Mouse (Mus musculus): ENCODE results near the gene Steap1. TPM values are rescaled to one million over a fixed set of nuclear protein-coding genes. Genes with fewer than 3 reads are reported as not detected.

Gene Steap1
- 4.1 and 4.6 TPM in 2 replicates for polyA plus RNA-seq (2014; fragmentation: Nextera tagmentation; extraction: Ambion mirVana)

- DNase-seq (ENCODE audit: low spot score, missing footprints), result peak; percentile 100
- under 1% methylated on average over 65 of the region's 75 CpGs for WGBS
- H3K27ac ChIP-seq (ENCODE audit: low read depth, low read length), result no peak within 1 kb of the TSS
Measured at GRCm38 (mm10) chr5:5748866-5749682, at the start of gene Steap1. Steap1 (minus strand) TSS chr5:5749326.

DNA sequence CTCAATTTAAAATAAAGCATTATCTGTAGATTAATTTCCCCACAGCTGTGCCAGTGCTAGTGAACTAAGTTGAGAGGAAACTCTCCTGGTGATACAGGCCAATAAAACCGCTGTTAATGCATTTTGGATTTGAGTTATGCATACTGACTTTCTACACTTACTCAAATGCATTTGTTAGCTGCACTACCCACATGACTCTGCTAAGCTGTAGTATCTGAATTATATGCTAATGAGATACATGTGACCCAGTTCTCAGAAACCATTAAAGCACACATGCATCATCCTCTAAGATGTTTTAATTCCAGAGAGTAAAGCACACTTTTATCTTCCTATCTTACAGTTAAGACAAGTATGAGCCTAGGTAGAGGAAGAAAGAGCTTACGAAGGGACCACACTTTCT is 38.0 kb upstream of the Steap1 start:
- 90% methylated on average over 2 of the region's 2 CpGs for WGBS
- Histone ChIP-seq H3K36me3 (ENCODE audit: control insufficient read depth, insufficient read depth, low read length) (no peaks in the 10 kb centered on the region), H3K4me2 (no peak overlapping the region), H3K27me3 (ENCODE audit: control insufficient read depth, insufficient read depth, low read length) (no peaks in the 10 kb centered on the region), H3K9me3 (ENCODE audit: control insufficient read depth, low read length) (no peaks in the 10 kb centered on the region), H3K9ac (ENCODE audit: low read length) (no peak overlapping the region), H3K4me3 (ENCODE audit: low read depth, low read length) (no peak overlapping the region), H3K4me1 (ENCODE audit: control insufficient read depth, insufficient read depth, low read length) (no peaks in the 10 kb centered on the region), H3K27ac (ENCODE audit: low read depth, low read length) (no peak overlapping the region)
- no peak for ATAC-seq (ENCODE audit: low FRiP score)
- no peak for DNase-seq (ENCODE audit: low spot score, missing footprints)

More at GRCm38 (mm10) chr5:5748866-5749682, at the start of gene Steap1:
- Histone ChIP-seq H3K4me3 (ENCODE audit: low read depth, low read length) (peak within 1 kb of the TSS; percentile 58), H3K9ac (ENCODE audit: low read length) (peak within 1 kb of the TSS; percentile 63), H3K4me1 (ENCODE audit: control insufficient read depth, insufficient read depth, low read length) (0 out of 2 replicates have a peak, but pooled peaks cover 4% of the 10 kb centered on the region), H3K9me3 (ENCODE audit: control insufficient read depth, low read length) (no peaks in the 10 kb centered on the region), H3K36me3 (ENCODE audit: control insufficient read depth, insufficient read depth, low read length) (no peaks in the 10 kb centered on the region), H3K4me2 (peak within 1 kb of the TSS; percentile 89), H3K27me3 (ENCODE audit: control insufficient read depth, insufficient read depth, low read length) (peaks cover 4% of the 10 kb centered on the region)
- ATAC-seq (ENCODE audit: low FRiP score), result peak; percentile 96

DNA sequence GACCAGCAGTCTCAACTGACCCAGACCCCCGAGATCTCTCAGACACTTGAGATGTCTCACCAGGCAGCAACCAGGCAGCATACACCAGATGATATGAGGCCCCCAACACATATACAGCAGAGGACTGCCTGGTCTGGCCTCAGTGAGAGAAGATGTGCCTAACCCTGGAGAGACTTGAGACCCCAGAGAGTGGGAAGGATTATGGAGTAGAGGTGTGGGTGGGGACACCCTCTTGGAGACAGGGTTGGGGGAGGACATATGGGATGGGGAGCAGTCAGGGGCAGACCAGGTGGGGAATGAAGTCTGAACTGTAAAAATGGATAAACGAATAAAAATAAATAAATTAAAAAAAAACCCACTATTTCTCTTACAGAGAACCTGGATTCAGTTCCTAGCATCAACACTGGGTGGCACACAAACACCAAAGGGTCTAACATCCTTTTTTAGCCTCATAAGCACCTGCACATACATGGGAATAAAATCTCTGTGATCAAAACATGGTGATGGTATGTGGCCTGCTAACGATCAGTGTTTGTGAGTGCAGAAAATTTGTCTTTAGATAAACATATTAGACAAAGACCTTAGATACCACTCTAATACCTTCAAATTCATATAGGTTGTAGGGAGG is 7.4 kb upstream of the Steap1 start:
- H3K9ac ChIP-seq (ENCODE audit: low read length), result no peak overlapping the region
- WGBS, result 76% methylated on average over 3 of the region's 3 CpGs
- no peaks in the 10 kb centered on the region for H3K9me3 ChIP-seq (ENCODE audit: control insufficient read depth, low read length)
- H3K27ac ChIP-seq (ENCODE audit: low read depth, low read length), result no peak overlapping the region
- no peaks in the 10 kb centered on the region for H3K36me3 ChIP-seq (ENCODE audit: control insufficient read depth, insufficient read depth, low read length)
- DNase-seq (ENCODE audit: low spot score, missing footprints), result no peak
- ATAC-seq (ENCODE audit: low FRiP score), result peak; percentile 38; the same call in 1 of the 2 replicates
- no peaks in the 10 kb centered on the region for H3K27me3 ChIP-seq (ENCODE audit: control insufficient read depth, insufficient read depth, low read length)
- H3K4me3 ChIP-seq (ENCODE audit: low read depth, low read length), result no peak overlapping the region
- no peak overlapping the region for H3K4me2 ChIP-seq
- no peaks in the 10 kb centered on the region for H3K4me1 ChIP-seq (ENCODE audit: control insufficient read depth, insufficient read depth, low read length)

DNA sequence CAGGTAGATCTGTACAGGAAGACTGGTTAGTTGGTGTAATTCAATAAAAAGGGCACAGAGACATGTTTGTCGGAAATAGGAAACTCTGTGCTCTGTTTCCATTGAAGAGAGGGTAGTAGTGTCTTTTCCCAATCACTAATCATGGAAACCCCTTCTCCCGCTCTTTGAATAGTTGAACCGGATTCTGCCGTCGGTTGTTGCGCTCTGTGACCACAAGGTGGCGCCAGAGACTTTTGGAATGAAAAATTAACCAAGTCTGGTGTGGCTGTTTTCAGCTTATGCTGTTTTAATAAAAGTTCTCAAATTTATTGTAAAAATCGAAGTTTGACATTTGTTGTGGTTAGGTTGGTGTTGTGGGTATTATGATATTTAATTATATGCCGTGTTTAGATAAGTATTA is 5.9 kb upstream of the Steap1 start:
- H3K4me2 ChIP-seq, result no peak overlapping the region
- no peak overlapping the region for H3K27ac ChIP-seq (ENCODE audit: low read depth, low read length)
- no peak for ATAC-seq (ENCODE audit: low FRiP score)
- H3K36me3 ChIP-seq (ENCODE audit: control insufficient read depth, insufficient read depth, low read length), result no peaks in the 10 kb centered on the region
- H3K4me1 ChIP-seq (ENCODE audit: control insufficient read depth, insufficient read depth, low read length), result no peaks in the 10 kb centered on the region
- peak; percentile 97 for DNase-seq (ENCODE audit: low spot score, missing footprints)
- H3K4me3 ChIP-seq (ENCODE audit: low read depth, low read length), result no peak overlapping the region
- no peaks in the 10 kb centered on the region for H3K27me3 ChIP-seq (ENCODE audit: control insufficient read depth, insufficient read depth, low read length)
- no peaks in the 10 kb centered on the region for H3K9me3 ChIP-seq (ENCODE audit: control insufficient read depth, low read length)
- H3K9ac ChIP-seq (ENCODE audit: low read length), result no peak overlapping the region
- WGBS, result 3% methylated on average over 9 of the region's 9 CpGs

DNA sequence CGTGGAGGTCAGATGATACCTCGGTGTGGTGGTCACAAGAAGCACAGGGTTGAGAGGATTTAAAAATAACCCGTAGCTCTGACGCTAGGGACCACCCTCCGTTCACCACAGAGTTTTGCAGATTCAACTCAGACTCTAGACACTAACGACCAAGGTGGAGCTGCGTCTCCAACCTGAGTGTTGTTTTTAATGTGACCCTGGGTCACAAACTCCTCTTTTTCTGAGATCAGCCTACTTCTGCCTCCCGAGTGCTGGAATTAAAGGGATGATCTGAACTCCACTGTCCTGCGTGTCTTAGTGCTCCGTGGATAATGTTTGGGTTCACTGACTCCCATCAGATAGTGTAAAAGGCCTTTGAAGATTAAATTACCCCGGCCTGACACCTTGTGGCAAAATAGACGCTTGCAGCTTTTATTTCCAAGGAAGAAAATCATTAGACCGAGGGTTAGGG is 671 bp upstream of the Steap1 start:
- no peaks in the 10 kb centered on the region for H3K36me3 ChIP-seq (ENCODE audit: control insufficient read depth, insufficient read depth, low read length)
- no peaks in the 10 kb centered on the region for H3K9me3 ChIP-seq (ENCODE audit: control insufficient read depth, low read length)
- H3K4me1 ChIP-seq (ENCODE audit: control insufficient read depth, insufficient read depth, low read length), result 0 out of 2 replicates have a peak, but pooled peaks cover 4% of the 10 kb centered on the region
- H3K27ac ChIP-seq (ENCODE audit: low read depth, low read length), result no peak overlapping the region
- peak; percentile 84 for DNase-seq (ENCODE audit: low spot score, missing footprints)
- ATAC-seq (ENCODE audit: low FRiP score), result peak; percentile 74
- H3K9ac ChIP-seq (ENCODE audit: low read length), result peak overlapping the region; percentile 30
- peak overlapping the region; percentile 89 for H3K4me2 ChIP-seq
- 1% methylated on average over 13 of the region's 13 CpGs for WGBS
- peaks cover 4% of the 10 kb centered on the region for H3K27me3 ChIP-seq (ENCODE audit: control insufficient read depth, insufficient read depth, low read length)
- H3K4me3 ChIP-seq (ENCODE audit: low read depth, low read length), result peak overlapping the region; percentile 58

GRCm38 (mm10) chr5:5734445-5734844 is 14.7 kb downstream of the Steap1 start:
- no peaks in the 10 kb centered on the region for H3K27me3 ChIP-seq (ENCODE audit: control insufficient read depth, insufficient read depth, low read length)
- H3K4me2 ChIP-seq, result no peak overlapping the region
- no peak overlapping the region for H3K27ac ChIP-seq (ENCODE audit: low read depth, low read length)
- H3K4me3 ChIP-seq (ENCODE audit: low read depth, low read length), result no peak overlapping the region
- H3K9ac ChIP-seq (ENCODE audit: low read length), result no peak overlapping the region
- WGBS, result 93% methylated on average over 9 of the region's 9 CpGs
- no peaks in the 10 kb centered on the region for H3K4me1 ChIP-seq (ENCODE audit: control insufficient read depth, insufficient read depth, low read length)
- H3K9me3 ChIP-seq (ENCODE audit: control insufficient read depth, low read length), result no peaks in the 10 kb centered on the region
- DNase-seq (ENCODE audit: low spot score, missing footprints), result no peak
- no peak for ATAC-seq (ENCODE audit: low FRiP score)
- H3K36me3 ChIP-seq (ENCODE audit: control insufficient read depth, insufficient read depth, low read length), result no peaks in the 10 kb centered on the region

DNA sequence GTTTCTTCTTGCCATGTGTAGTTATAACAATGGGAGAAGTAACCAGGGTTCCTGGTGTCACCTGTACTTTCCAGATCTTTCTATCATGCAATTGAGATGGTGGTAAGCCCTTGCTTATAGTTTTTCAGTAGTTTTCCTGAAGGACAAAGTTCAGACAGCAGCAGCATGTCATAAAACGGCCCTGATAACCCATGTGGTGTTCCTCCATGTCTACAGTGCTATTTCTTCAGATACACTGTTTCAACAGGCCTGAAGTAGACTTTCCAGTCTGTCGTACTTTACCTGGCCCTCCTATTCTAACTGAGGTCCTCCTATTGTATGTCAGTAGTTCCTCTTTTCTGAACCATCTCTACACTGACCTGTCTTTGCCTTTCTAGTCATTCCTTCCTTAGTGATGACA is 16.3 kb downstream of the Steap1 start:
- DNase-seq (ENCODE audit: low spot score, missing footprints) (no peak), ATAC-seq (ENCODE audit: low FRiP score) (no peak)
- Histone ChIP-seq H3K4me1 (ENCODE audit: control insufficient read depth, insufficient read depth, low read length) (no peaks in the 10 kb centered on the region), H3K36me3 (ENCODE audit: control insufficient read depth, insufficient read depth, low read length) (no peaks in the 10 kb centered on the region), H3K27ac (ENCODE audit: low read depth, low read length) (no peak overlapping the region), H3K9ac (ENCODE audit: low read length) (no peak overlapping the region), H3K27me3 (ENCODE audit: control insufficient read depth, insufficient read depth, low read length) (no peaks in the 10 kb centered on the region), H3K4me3 (ENCODE audit: low read depth, low read length) (no peak overlapping the region), H3K4me2 (no peak overlapping the region), H3K9me3 (ENCODE audit: control insufficient read depth, low read length) (no peaks in the 10 kb centered on the region)
- 85% methylated on average over 2 of the region's 2 CpGs for WGBS

DNA sequence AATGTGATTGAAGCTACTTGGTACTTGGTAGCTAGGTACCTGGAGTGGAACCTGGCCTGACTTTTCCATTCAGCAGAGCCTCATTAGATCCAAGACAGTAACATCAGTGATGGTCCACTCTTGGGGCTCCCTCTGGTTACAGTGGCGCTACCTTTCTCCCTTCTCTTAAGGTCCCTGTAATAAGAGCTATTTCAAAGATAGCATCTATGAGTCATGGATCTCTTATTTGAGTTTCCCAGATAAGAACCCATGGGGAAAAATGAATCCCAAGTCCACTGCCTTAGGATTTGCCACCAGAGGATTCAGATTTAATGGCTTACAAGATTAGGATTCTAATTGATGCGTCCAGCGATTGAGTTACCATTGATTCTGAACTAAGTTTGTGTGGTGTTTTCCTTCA is 16.9 kb downstream of the Steap1 start:
- Histone ChIP-seq H3K4me3 (ENCODE audit: low read depth, low read length) (no peak overlapping the region), H3K36me3 (ENCODE audit: control insufficient read depth, insufficient read depth, low read length) (no peaks in the 10 kb centered on the region), H3K9ac (ENCODE audit: low read length) (no peak overlapping the region), H3K4me2 (no peak overlapping the region), H3K27me3 (ENCODE audit: control insufficient read depth, insufficient read depth, low read length) (no peaks in the 10 kb centered on the region), H3K9me3 (ENCODE audit: control insufficient read depth, low read length) (no peaks in the 10 kb centered on the region), H3K27ac (ENCODE audit: low read depth, low read length) (no peak overlapping the region), H3K4me1 (ENCODE audit: control insufficient read depth, insufficient read depth, low read length) (no peaks in the 10 kb centered on the region)
- 85% methylated on average over 3 of the region's 3 CpGs for WGBS
- no peak for DNase-seq (ENCODE audit: low spot score, missing footprints)
- no peak for ATAC-seq (ENCODE audit: low FRiP score)

DNA sequence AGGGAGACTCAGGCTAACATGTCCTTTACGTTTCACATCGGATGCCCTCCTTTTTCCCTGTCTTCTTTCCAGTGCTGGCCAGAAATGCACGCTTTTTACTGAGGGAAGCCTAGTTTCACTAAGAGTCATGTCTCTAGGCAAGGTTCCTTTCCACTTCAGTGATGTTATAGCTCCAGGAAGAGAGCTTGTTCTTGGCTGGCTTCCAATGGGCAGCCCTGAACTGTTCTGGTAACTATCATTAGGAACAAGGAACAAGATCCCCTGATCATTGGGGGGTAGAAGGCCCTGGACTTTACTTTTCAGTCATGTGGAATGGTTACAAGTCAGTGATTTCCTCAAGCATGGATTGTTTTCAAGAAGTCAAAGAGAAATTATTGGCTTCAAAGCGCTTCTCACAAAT is 19.2 kb downstream of the Steap1 start:
- Histone ChIP-seq H3K27me3 (ENCODE audit: control insufficient read depth, insufficient read depth, low read length) (no peaks in the 10 kb centered on the region), H3K9ac (ENCODE audit: low read length) (no peak overlapping the region), H3K27ac (ENCODE audit: low read depth, low read length) (no peak overlapping the region), H3K4me1 (ENCODE audit: control insufficient read depth, insufficient read depth, low read length) (no peaks in the 10 kb centered on the region), H3K36me3 (ENCODE audit: control insufficient read depth, insufficient read depth, low read length) (no peaks in the 10 kb centered on the region), H3K4me2 (no peak overlapping the region), H3K4me3 (ENCODE audit: low read depth, low read length) (no peak overlapping the region), H3K9me3 (ENCODE audit: control insufficient read depth, low read length) (no peaks in the 10 kb centered on the region)
- no peak for DNase-seq (ENCODE audit: low spot score, missing footprints)
- WGBS, result over 99% methylated on average over 4 of the region's 4 CpGs
- ATAC-seq (ENCODE audit: low FRiP score), result no peak
